Mouse (Mus musculus) neutrophil, adult 5-6 weeks (primary cell): ENCODE measurements around the gene Zc3h10. TPM values are rescaled to one million over a fixed set of nuclear protein-coding genes. Genes with fewer than 3 reads are reported as not detected.

Source experiments
- ATAC-seq: fragments of 151-379, 151-347 bp; 2 replicates; pipeline ENCODE4 v1.8.0; 2017; ENCODE audit warnings: mild to moderate bottlenecking, moderate TSS enrichment; ENCODE audit not compliant: insufficient number of reproducible peaks, poor library complexity, low FRiP score, severe bottlenecking; ENCODE audit errors: extremely low read depth
- total RNA-seq: library from RNA; stranded (forward); fragments of 200-1000 nt; gene quantifications from 2 replicates; pipeline ENCODE4 v1.2.3, GENCODE M21; 2017

Zc3h10 gene
- total RNA-seq = 36.2 and 37.9 TPM in 2 replicates

GRCm38 (mm10) chr10:128547361-128548032, at the start of gene Zc3h10:
Gene Zc3h10, minus strand, starts transcription at chr10:128547774.
- ATAC-seq = peak; percentile 81

GRCm38 (mm10) chr10:128592797-128593196, 45.2 kb upstream of the Zc3h10 start:
- no peak for ATAC-seq

- no peak for ATAC-seq
Observed at GRCm38 (mm10) chr10:128591436-128591835, 43.9 kb upstream of the Zc3h10 start.

- ATAC-seq = peak; percentile 21; the same call in 1 of the 2 replicates
Observed at GRCm38 (mm10) chr10:128590193-128590690, 42.7 kb upstream of the Zc3h10 start.

DNA sequence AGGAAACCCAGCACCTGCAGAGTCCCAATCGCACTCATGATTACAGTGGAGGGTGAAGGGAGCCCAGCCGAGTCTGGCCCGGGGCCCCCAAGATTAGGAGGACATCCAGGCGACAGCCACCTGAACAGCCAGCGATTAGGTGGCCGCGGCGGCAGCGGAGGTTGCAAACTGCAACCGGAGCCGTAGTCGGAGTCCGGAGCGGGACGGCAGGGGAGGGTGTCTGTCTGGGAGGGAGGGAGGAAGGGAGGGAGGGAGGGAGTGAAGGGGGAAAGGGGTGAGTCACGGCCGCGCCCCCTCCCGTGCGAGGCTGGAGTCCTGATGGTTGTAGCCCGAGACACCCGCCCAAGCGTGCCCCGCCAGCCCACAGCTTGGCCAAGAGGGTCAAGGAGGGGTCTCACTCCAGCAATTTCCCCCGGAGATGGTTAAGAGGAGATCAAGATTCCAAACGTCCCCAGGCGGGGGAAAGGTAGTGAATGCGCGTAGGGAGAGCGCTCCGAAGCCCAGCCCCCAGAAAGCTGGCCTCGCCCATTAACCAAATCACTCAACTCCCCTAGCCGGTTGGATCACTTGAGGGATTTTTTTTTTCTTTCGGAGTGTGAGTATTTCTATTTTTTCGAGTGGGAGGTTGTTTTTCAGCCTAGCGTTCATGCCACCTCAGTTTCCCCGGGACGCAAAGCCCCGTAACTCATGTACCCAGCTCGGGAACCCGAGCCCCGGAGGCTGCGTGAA, 42.1 kb upstream of the Zc3h10 start, which contains the start of gene Erbb3:
TSS of gene Erbb3 (minus strand) at position 189 of the 729 bp plus-strand sequence.
- peak; percentile 20; the same call in 1 of the 2 replicates for ATAC-seq

GRCm38 (mm10) chr10:128588775-128589463, 41.3 kb upstream of the Zc3h10 start:
- no peak for ATAC-seq

DNA sequence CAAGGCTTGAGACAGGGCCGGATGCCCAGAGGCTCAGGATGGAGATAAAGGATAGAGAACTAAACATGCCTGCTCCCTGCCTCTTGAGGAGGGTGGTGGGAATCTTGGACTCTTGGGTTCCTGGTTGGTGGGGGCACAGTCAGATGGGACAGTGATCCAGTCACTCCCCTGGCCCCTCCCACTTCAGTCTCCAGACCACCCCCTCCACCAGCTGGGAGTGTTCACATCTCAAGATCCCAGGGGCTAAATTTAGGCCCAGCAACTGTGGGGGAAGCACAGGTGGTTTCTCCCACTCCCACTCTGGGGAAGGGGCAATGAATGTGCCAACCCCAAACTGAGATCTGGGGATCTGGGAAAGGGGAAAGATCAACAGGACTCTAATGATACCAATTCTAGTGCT, 40.6 kb upstream of the Zc3h10 start:
- no peak for ATAC-seq

- ATAC-seq = no peak
Observed at GRCm38 (mm10) chr10:128587697-128588096, 40.1 kb upstream of the Zc3h10 start.

DNA sequence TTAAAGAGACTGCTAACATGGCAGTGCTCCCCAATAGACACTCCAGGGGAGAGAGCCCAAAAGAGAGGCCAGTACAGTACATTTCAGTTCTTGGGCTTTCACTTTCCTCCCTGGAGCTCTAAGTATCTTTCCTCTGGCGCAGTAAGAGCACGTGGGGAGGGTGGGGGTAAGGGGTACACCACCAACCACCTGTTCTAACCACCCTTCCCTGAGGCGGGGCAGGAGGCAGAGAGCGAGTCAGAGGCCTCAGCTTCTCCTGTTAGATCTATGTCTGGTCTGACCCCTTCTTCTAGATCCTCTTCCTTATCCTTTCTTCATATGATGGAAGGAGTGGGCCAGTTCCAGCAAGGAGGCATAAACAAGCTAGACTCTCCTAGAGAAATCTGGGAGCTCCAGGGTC, 39.5 kb upstream of the Zc3h10 start:
- ATAC-seq = no peak

GRCm38 (mm10) chr10:128586546-128586945, 39.0 kb upstream of the Zc3h10 start:
- ATAC-seq = no peak

DNA sequence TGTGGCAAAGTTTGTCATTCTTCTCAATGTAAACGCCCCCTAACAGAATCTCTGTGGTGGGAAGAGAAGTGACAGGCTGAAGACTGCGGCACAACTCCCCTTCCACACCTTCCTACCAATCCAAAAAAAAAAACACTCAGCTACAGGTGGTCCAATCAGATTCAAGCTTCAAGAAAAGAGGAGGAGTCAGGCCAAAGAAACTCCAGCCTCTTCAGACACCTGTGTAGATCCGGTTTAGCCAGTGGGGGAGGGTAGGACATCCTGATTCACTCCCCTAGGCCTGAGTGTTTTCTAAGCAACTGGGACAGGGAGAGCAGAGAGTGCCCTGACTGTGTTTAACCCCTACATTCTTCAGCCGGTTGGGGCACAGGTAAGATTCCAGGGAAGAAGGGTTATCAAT, 36.8 kb upstream of the Zc3h10 start:
- no peak for ATAC-seq

DNA sequence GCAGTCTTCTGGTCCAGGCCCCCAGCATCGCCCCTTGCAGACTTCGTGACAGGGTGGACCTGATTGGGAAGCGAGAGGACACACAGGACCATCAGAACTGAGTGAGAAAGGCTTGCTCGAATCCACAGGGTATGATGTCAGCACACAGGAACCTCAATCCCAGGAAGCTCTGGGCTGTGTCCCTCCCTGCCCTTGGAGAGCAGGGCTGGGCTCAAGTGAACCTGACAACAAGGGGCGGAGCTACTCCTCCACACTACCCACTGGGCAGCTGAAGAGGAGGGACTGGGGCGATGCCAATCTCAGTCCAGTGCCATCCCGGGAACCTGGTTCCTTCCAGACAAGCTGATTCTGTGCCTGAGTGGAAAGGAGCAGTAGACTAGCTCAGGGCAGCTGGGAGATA, 36.1 kb upstream of the Zc3h10 start:
- ATAC-seq = no peak

GRCm38 (mm10) chr10:128579731-128580130, 32.2 kb upstream of the Zc3h10 start:
- no peak for ATAC-seq

DNA sequence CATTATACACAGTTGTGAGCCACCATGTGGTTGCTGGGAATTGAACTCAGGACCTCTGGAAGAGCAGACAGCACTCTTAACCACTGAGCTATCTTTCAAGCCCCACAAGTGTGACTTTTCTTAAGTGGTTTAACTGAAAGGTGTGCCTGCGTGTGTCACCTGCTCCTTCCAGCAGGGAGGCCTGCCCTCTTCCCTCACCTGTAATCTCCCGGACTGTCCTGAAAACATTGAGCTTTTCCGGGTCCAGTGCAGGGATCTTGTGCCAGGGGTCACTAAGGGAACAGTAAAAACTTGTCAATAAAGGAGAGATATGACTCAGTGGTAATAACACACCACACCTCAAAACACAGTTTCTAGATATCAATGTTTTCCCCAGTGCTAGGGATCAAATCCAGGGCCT, 31.7 kb upstream of the Zc3h10 start:
- no peak for ATAC-seq

GRCm38 (mm10) chr10:128578330-128578729, 30.8 kb upstream of the Zc3h10 start:
- no peak for ATAC-seq

DNA sequence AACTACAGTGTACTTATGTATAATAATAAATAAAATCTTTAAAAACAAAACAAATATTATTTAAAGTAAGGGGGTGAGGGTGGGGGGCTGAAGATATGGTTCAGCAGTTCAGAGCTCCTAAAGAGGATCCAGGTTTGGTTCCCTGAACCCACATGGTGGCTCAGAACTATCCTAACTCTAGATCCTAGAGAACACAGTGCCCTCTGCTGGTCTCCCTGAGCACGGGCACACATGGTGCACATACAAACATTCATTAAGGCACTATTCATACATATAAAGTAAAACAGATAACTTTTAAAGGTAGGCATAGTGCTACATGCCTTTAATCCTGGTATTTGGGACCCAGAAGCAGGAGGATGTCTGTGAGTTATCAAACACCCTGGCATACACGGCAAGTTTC, 27.5 kb upstream of the Zc3h10 start:
- ATAC-seq = no peak

DNA sequence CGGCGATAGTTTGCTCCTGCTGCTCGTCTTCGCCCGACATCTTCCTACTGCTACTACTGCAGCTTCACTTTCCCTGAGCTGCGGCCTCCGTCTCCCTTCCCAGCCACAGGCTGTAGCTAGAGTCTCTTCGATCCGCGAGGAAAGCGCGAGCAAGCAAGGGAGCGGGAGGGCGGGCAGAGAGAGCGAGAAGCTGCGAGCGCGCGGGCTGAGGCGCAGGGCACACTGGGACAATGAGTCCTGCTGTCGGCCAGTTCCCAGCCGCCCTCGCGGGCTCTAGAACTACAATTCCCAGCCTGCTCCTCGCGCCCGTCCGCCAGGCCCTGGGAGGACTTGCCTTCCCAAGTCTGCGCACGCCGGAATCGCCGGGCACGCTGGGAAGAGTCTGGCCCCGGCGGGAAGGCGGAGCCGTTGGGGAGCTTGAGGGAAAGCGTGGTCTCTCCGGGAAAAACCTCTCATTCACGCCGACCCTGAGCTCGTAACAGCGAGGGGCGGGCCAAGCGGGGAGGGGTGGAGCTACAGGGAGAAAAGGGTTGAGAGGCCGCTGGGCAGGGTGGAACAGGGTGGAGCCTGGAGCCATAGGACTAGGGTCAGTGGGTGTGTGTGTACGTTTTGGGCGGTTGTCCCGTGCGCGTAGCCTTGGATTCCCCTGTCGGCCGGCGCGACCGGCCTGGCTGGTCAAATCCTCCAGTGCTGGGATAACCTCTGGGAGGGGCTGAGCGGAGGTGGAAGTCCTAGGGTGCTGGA, 18.4 kb upstream of the Zc3h10 start, which contains the start of gene Pa2g4:
TSS of gene Pa2g4 (minus strand) at position 200 of the 744 bp plus-strand sequence.
- peak; percentile 94 for ATAC-seq

GRCm38 (mm10) chr10:128565206-128565787, 17.7 kb upstream of the Zc3h10 start:
- no peak for ATAC-seq

- no peak for ATAC-seq
Observed at GRCm38 (mm10) chr10:128563544-128563943, 16.0 kb upstream of the Zc3h10 start.
